Mouse (Mus musculus) brown adipose tissue, adult 24 weeks (tissue): Measurements from ENCODE around the gene Tnnt3. TPM values are rescaled to one million over a fixed set of nuclear protein-coding genes. Genes with fewer than 3 reads are reported as not detected.

Experiments
- H3K27ac ChIP-seq: fragments of 200-500 bp; replicated peaks from 2 replicates; pipeline ENCODE4 v1.5.1; 2012; ENCODE audit warnings: low read depth, mild to moderate bottlenecking, low read length
- H3K4me1 ChIP-seq: fragments of 200-500 bp; 2 replicates; pipeline ENCODE4 v1.6.1; 2012; ENCODE audit warnings: low read length, mixed read lengths; ENCODE audit not compliant: control insufficient read depth, insufficient read depth, insufficient read length
- H3K4me3 ChIP-seq: fragments of 200-500 bp; 2 replicates; pipeline ENCODE4 v1.5.1; 2012; ENCODE audit warnings: low read depth, mild to moderate bottlenecking, low read length, moderate library complexity; ENCODE audit not compliant: insufficient read depth
- polyA plus RNA-seq: library from polyadenylated mRNA; stranded (reverse); fragments of >200 nt; gene quantifications from 2 replicates; pipeline ENCODE4 v1.2.4, GENCODE M21; 2012; ENCODE audit not compliant: missing spikeins, insufficient read depth, insufficient read length

The Tnnt3 gene
- polyA plus RNA-seq, 1 experiment: 455 TPM

DNA sequence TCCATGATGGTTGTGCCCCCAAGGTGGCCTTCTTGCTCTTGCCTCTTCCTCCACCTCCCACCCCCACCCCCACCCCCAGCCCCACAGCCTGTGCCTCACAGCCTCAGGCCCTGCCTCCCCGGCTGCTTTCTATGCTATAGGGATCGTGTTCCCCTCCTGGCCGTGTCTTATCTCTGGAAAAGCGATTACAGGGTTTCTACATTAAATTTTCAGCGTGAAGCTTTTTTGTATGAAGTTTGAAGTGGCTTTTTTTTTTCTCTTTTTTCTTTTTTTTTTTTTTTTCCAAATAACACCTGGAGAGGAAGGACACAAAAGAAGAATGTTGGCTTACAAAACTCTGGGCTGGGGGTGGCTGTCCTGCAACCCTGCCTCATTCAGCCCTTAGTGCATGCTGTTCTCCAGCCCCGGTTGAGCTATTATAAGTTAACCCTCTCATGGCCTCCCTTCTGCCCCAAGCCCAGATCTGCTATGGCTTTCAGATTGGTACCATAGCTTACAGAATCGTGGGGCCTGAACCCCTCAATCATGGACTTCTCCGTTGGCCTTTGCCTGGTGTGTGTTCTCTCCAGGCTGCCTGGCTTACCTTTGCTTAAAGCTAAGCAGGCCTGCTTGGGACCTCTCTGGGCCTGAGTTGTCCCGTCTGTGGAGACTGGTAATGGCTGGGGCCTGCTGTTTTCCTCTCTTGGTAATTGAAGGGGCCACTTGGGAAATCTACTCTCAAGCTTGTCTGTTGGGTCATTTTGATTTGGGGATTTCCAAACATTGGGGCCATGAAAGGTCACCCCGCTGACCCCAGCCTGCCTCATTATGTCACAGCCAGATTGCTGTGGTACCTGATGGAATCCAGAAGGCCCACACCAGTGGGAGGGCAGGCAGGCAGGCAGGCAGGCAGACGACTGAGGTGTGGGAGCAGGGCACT, 55.0 kb downstream of the Tnnt3 start:
- no peak overlapping the region for H3K27ac ChIP-seq
- H3K4me1 ChIP-seq: no peaks in the 10 kb centered on the region
- H3K4me3 ChIP-seq: no peak overlapping the region

- H3K27ac ChIP-seq: no peak overlapping the region
- no peak overlapping the region for H3K4me3 ChIP-seq
- H3K4me1 ChIP-seq: no peaks in the 10 kb centered on the region
Observed at GRCm38 (mm10) chr7:142554625-142555024, 56.0 kb downstream of the Tnnt3 start.

GRCm38 (mm10) chr7:142555366-142556088, 56.9 kb downstream of the Tnnt3 start:
- Histone ChIP-seq H3K27ac (no peak overlapping the region), H3K4me3 (no peak overlapping the region), H3K4me1 (no peaks in the 10 kb centered on the region)

DNA sequence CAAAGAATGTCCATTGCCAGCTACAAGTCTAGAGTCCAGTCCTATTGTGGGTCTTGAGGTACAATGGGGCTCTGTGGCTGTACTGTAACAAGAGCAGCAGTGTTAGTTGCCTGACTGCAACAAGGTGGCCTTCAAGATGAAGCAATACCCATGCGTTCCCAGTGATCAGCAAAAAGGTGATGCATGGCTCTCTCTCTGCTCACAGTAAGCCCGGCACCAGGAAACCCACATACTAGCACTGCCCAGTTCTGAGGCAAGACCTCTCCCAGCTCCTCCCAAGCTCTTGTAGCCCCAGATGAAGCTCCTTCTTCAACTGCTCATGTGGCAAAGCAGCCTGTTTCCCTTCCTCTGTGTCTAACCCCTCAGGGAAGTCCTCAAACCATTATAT, 57.4 kb downstream of the Tnnt3 start:
- Histone ChIP-seq H3K27ac (no peak overlapping the region), H3K4me3 (no peak overlapping the region), H3K4me1 (no peaks in the 10 kb centered on the region)

DNA sequence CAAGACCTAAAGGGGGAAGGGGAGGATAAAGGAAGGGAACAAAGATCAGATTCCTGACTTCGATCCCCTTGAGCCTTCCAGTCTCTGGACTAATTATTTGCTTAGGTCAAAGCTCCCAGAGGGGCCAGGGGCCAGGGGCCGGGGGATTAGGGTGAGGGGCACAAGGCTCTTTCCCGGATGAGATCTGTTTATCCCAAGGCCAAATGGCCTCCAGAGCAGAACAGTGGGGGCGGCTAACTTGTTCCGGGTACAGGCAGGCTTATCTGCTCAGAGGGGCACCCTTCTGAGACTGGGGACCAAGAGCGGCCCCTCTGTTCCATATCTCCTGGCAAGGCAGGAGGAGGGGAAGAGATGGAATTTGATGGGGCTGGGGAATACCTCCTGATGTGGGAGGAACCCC, 59.1 kb downstream of the Tnnt3 start:
- H3K4me3 ChIP-seq: no peak overlapping the region; the same call in 1 of the 2 replicates
- no peak overlapping the region for H3K27ac ChIP-seq
- H3K4me1 ChIP-seq: no peaks in the 10 kb centered on the region

GRCm38 (mm10) chr7:142558511-142559146, 60.0 kb downstream of the Tnnt3 start:
- H3K27ac ChIP-seq: no peak overlapping the region
- H3K4me3 ChIP-seq: no peak overlapping the region
- no peaks in the 10 kb centered on the region for H3K4me1 ChIP-seq

DNA sequence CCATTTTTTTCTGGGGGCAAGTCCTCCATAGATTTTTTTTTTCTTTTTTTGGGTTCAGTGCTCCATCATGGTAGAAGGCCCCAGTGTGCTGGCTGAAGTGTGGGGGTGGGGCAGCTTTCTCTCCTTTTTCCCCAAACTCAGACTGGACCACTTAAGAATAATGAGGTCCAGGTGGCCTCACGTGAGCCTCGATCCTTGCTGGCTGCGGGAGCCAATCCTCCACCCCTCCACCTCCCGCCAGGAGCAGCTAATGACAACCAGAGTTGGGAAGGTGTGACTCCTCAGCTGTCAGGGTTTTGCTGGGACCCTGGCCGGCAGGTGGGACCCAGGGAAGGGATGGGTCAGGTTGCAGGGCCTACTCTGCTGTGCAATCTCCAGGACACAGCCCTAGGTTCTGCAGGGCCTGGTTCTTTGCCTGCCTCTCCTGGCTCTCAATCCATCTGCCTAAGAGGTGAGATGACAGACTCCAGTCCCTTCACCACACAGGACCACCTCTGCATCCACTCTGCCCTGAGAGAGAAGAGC, 61.1 kb downstream of the Tnnt3 start:
- H3K4me1 ChIP-seq: no peaks in the 10 kb centered on the region
- no peak overlapping the region for H3K4me3 ChIP-seq
- no peak overlapping the region for H3K27ac ChIP-seq

DNA sequence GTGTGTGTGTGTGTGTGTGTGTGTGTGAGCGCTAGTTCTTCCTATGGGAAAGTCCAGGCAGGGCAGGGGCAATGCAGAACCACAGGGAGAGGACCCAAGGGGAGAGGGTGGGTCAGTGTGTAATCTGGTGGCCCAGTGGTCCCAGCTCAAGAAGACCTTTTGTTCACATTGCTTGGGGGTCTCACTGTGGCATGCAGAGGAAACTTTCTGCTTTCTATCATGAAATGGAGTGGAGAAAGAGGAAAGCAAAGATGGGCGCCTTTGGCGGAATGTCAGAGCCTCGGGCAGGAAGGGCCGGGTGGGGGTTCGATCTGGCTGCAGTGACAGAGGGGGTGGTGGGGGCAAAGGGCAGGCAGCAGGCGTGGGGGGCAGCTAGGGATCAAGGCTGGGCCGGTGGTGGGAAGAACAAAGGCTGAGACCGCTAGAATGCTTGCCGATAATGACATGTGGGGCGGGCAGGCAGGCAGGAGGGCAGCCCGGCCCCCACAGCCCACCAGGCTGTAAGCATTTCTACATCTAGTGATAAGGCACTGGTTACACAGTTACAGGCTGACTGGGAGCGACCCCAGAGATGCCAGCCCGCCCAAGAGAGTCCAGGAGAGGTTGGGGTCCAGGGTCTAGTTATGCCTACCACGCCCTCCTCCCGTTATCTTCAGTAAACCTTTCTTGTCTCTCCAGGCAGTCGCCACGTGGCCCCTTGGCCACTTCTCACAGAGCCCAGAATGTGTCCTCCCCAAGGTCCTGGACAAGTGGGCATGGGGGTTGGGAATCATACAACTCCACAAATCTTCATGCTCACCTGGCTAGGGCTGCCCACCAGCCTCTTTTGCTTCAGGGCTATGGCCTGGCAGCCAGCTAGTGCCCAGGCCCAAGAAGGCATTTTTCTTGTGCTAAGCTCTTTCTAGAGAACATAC, 62.6 kb downstream of the Tnnt3 start:
- Histone ChIP-seq H3K4me1 (no peaks in the 10 kb centered on the region), H3K27ac (no peak overlapping the region), H3K4me3 (no peak overlapping the region)

- H3K4me3 ChIP-seq: no peak overlapping the region
- no peaks in the 10 kb centered on the region for H3K4me1 ChIP-seq
- H3K27ac ChIP-seq: no peak overlapping the region
Observed at GRCm38 (mm10) chr7:142561856-142562404, 63.3 kb downstream of the Tnnt3 start.

- Histone ChIP-seq H3K27ac (no peak overlapping the region), H3K4me1 (no peaks in the 10 kb centered on the region), H3K4me3 (no peak overlapping the region)
Observed at GRCm38 (mm10) chr7:142563168-142563567, 64.5 kb downstream of the Tnnt3 start.

- H3K4me1 ChIP-seq: no peaks in the 10 kb centered on the region
- H3K4me3 ChIP-seq: no peak overlapping the region
- H3K27ac ChIP-seq: no peak overlapping the region
Observed at GRCm38 (mm10) chr7:142564955-142565643, 66.5 kb downstream of the Tnnt3 start.
